Mouse (Mus musculus) liver, postnatal 0 days (tissue): Measurements from ENCODE around the gene Ankrd2. TPM values are rescaled to one million over a fixed set of nuclear protein-coding genes. Genes with fewer than 3 reads are reported as not detected.

ENCODE experiments used
- ATAC-seq: fragments of 200-750 bp; cut with Nextera tagmentation; 2 replicates; pipeline ENCODE4 v1.8.0; 2017; ENCODE audit warnings: mild to moderate bottlenecking, moderate library complexity
- DNase-seq: peaks from one replicate; pipeline ENCODE4 v3.0.0-alpha.2; 2016
- H3K27ac ChIP-seq: fragments of 300-500 bp; sonication (generic); 2 replicates; pipeline ENCODE4 v1.5.1; 2014; ENCODE audit warnings: antibody characterized with exemption, moderate library complexity, mild to moderate bottlenecking, low read depth
- H3K27me3 ChIP-seq: fragments of 300-500 bp; sonication (generic); 2 replicates; pipeline ENCODE4 v1.6.1; 2014; ENCODE audit warnings: low read length, control low read depth, mixed read lengths; ENCODE audit not compliant: insufficient read depth
- H3K36me3 ChIP-seq: fragments of 300-500 bp; sonication (generic); replicated peaks from 2 replicates; pipeline ENCODE4 v1.6.1; 2014; ENCODE audit warnings: mild to moderate bottlenecking, control low read depth, low read length, moderate library complexity, mixed read lengths; ENCODE audit not compliant: insufficient read depth
- H3K4me1 ChIP-seq: fragments of 300-500 bp; sonication (generic); 2 replicates; pipeline ENCODE4 v1.6.1; 2014; ENCODE audit warnings: antibody characterized with exemption, mild to moderate bottlenecking, control low read depth; ENCODE audit not compliant: insufficient read depth
- H3K4me2 ChIP-seq: fragments of 300-500 bp; sonication (generic); 2 replicates; pipeline ENCODE4 v1.6.1; 2014; ENCODE audit warnings: low read depth, mild to moderate bottlenecking, low read length, moderate library complexity, mixed read lengths
- H3K4me3 ChIP-seq: fragments of 300-500 bp; sonication (generic); 2 replicates; pipeline ENCODE4 v1.5.1; 2014; ENCODE audit warnings: low read depth, low read length
- H3K9ac ChIP-seq: fragments of 300-500 bp; sonication (generic); replicated peaks from 2 replicates; pipeline ENCODE4 v1.6.1; 2014; ENCODE audit warnings: mild to moderate bottlenecking, moderate library complexity
- H3K9me3 ChIP-seq: fragments of 300-500 bp; sonication (generic); 2 replicates; pipeline ENCODE4 v1.6.1; 2016; ENCODE audit warnings: mild to moderate bottlenecking, control low read depth, low read length, mixed read lengths
- CTCF ChIP-seq: sonication (generic); IDR thresholded peaks from 2 replicates; pipeline ENCODE4 v1.5.1; 2016; ENCODE audit warnings: antibody characterized with exemption, low read depth
- EP300 ChIP-seq: IDR thresholded peaks from 2 replicates; pipeline ENCODE4 v1.6.1; 2016; ENCODE audit warnings: antibody characterized with exemption, low read depth, mild to moderate bottlenecking
- WGBS: fragments of 180-500 bp; shearing (Covaris S2); extraction: QIAGEN DNeasy Blood & Tissue Kit; methylation state at CpG from one replicate; pipeline ENCODE4 v1.1.7; 2014; ENCODE audit not compliant: insufficient replicate concordance; 5-methylcytosine and 5-hydroxymethylcytosine counted together
- polyA plus RNA-seq: library from polyadenylated mRNA; unstranded; fragments of >200 nt; fragmentation: Nextera tagmentation; extraction: Ambion mirVana; gene quantifications from 2 replicates; pipeline ENCODE4 v1.2.1, GENCODE M21; 2015

Gene Ankrd2
- polyA plus RNA-seq, 1 experiment from 2014 or later: 0.22 TPM

GRCm38 (mm10) chr19:41994023-41994422, 41.8 kb upstream of the Ankrd2 start:
- Histone ChIP-seq H3K4me3 (no peak overlapping the region), H3K27ac (no peak overlapping the region), H3K4me1 (peaks cover 7% of the 10 kb centered on the region), H3K27me3 (no peaks in the 10 kb centered on the region), H3K4me2 (no peak overlapping the region), H3K9ac (no peak overlapping the region), H3K9me3 (no peaks in the 10 kb centered on the region), H3K36me3 (no peaks in the 10 kb centered on the region)
- no peak for DNase-seq
- ATAC-seq: no peak
- 84% methylated on average over 7 of the region's 7 CpGs for WGBS
- no peak for TF ChIP-seq CTCF
- no peak for TF ChIP-seq EP300

GRCm38 (mm10) chr19:41995483-41995882, 40.3 kb upstream of the Ankrd2 start:
- Histone ChIP-seq H3K9me3 (no peaks in the 10 kb centered on the region), H3K36me3 (no peaks in the 10 kb centered on the region), H3K4me2 (no peak overlapping the region), H3K9ac (no peak overlapping the region), H3K4me1 (peaks cover 7% of the 10 kb centered on the region), H3K27ac (no peak overlapping the region), H3K4me3 (no peak overlapping the region), H3K27me3 (no peaks in the 10 kb centered on the region)
- DNase-seq (no peak), ATAC-seq (no peak)
- TF ChIP-seq CTCF (no peak), EP300 (no peak)
- WGBS: 93% methylated on average over 1 of the region's 1 CpGs

- peaks cover 6% of the 10 kb centered on the region for H3K4me1 ChIP-seq
- no peaks in the 10 kb centered on the region for H3K36me3 ChIP-seq
- H3K9ac ChIP-seq: no peak overlapping the region
- no peak overlapping the region for H3K4me2 ChIP-seq
- TF ChIP-seq EP300 (no peak), CTCF (no peak)
- ATAC-seq (no peak), DNase-seq (no peak)
- no peak overlapping the region for H3K27ac ChIP-seq
- 82% methylated on average over 10 of the region's 10 CpGs for WGBS
- no peaks in the 10 kb centered on the region for H3K27me3 ChIP-seq
- no peaks in the 10 kb centered on the region for H3K9me3 ChIP-seq
- H3K4me3 ChIP-seq: no peak overlapping the region
Measured at GRCm38 (mm10) chr19:41997090-41997489, 38.7 kb upstream of the Ankrd2 start.

DNA sequence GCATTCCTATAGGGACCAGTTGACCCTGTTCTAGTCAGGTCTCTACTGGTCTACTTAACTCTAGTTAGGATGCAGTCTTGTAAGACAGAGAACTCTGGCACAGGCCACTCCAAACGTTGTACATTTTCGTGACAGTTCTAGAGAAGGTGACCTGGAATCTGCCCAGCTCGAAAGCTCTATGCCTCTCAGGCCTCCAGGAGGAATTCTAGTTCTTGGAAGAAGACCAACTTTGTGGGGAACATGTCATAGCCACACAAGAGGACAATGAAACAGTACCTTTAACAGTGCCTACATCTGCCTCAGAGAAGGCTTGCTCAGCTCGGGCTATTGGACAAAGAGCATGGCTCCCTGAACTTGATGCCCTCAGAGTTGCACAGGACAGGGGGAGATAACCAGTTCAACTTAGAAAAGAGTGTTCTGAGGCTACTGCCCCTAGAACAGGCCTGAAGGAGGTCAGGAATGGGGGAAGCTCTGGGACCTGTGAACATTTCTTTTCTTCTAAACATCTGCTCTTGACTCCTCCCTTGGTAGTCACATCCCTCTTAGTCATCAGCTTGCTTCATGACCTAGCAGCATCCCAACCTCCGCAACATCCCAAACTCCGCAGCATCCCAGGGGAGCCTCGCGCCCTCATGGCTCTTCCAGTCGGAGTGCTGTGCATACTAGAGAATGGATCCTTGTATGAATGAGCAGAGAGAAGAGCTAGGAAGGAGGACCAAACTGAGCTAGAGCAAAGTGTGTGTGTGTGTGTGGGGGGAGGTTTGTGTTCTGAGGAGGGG, 36.8 kb upstream of the Ankrd2 start:
- Histone ChIP-seq H3K27ac (peak overlapping the region; percentile 73), H3K36me3 (no peaks in the 10 kb centered on the region), H3K4me2 (no peak overlapping the region), H3K4me1 (peaks cover 4% of the 10 kb centered on the region), H3K9ac (no peak overlapping the region), H3K27me3 (no peaks in the 10 kb centered on the region), H3K4me3 (no peak overlapping the region), H3K9me3 (no peaks in the 10 kb centered on the region)
- WGBS: 83% methylated on average over 9 of the region's 9 CpGs
- TF ChIP-seq CTCF (no peak), EP300 (no peak)
- DNase-seq (no peak), ATAC-seq (no peak)

GRCm38 (mm10) chr19:41999688-42000283, 36.0 kb upstream of the Ankrd2 start:
- Histone ChIP-seq H3K36me3 (no peaks in the 10 kb centered on the region), H3K9ac (no peak overlapping the region), H3K9me3 (no peaks in the 10 kb centered on the region), H3K4me3 (no peak overlapping the region), H3K27me3 (no peaks in the 10 kb centered on the region), H3K27ac (peak overlapping the region; percentile 73), H3K4me1 (peaks cover 12% of the 10 kb centered on the region), H3K4me2 (no peak overlapping the region)
- no peak for TF ChIP-seq CTCF
- no peak for TF ChIP-seq EP300
- no peak for DNase-seq
- 59% methylated on average over 4 of the region's 4 CpGs for WGBS
- peak; percentile 40; the same call in 1 of the 2 replicates for ATAC-seq

GRCm38 (mm10) chr19:42000446-42000958, 35.3 kb upstream of the Ankrd2 start:
- WGBS: 50% methylated on average over 4 of the region's 4 CpGs
- H3K27me3 ChIP-seq: no peaks in the 10 kb centered on the region
- no peak overlapping the region for H3K9ac ChIP-seq
- H3K4me3 ChIP-seq: no peak overlapping the region
- ATAC-seq (no peak; the same call in 1 of the 2 replicates), DNase-seq (no peak)
- no peaks in the 10 kb centered on the region for H3K9me3 ChIP-seq
- H3K4me2 ChIP-seq: no peak overlapping the region
- H3K4me1 ChIP-seq: peaks cover 18% of the 10 kb centered on the region
- peak overlapping the region; percentile 73 for H3K27ac ChIP-seq
- H3K36me3 ChIP-seq: no peaks in the 10 kb centered on the region
- no peak for TF ChIP-seq EP300
- TF ChIP-seq CTCF: no peak
